Mouse (Mus musculus) lung, embryonic 16.5 days (tissue): ENCODE measurements around the gene Cpne5. TPM values are rescaled to one million over a fixed set of nuclear protein-coding genes. Genes with fewer than 3 reads are reported as not detected.
"Not testable (repeated sequence)": the region's sequence is repeated elsewhere in the genome, so short reads cannot be mapped to it uniquely, and the experiment has no call there.

Experiments
- ATAC-seq: fragments of 200-750 bp; cut with Nextera tagmentation; 2 replicates; pipeline ENCODE4 v1.8.0; 2017; ENCODE audit warnings: low read depth, mild to moderate bottlenecking, moderate library complexity
- H3K27ac ChIP-seq: fragments of 300-500 bp; sonication (generic); 2 replicates; pipeline ENCODE4 v1.5.1; 2014; ENCODE audit warnings: mild to moderate bottlenecking, control low read depth, low read length
- H3K27me3 ChIP-seq: fragments of 300-500 bp; sonication (generic); 2 replicates; pipeline ENCODE4 v1.6.1; 2014; ENCODE audit warnings: low read depth, low read length, mixed read lengths; ENCODE audit not compliant: control insufficient read depth, insufficient read depth
- H3K36me3 ChIP-seq: fragments of 300-500 bp; sonication (generic); 2 replicates; pipeline ENCODE4 v1.6.1; 2014; ENCODE audit warnings: low read length; ENCODE audit not compliant: control insufficient read depth, insufficient read depth
- H3K4me1 ChIP-seq: fragments of 300-500 bp; sonication (generic); replicated peaks from 2 replicates; pipeline ENCODE4 v1.6.1; 2014; ENCODE audit warnings: low read length, mixed read lengths; ENCODE audit not compliant: control insufficient read depth, insufficient read depth
- H3K4me2 ChIP-seq: fragments of 300-500 bp; sonication (generic); 2 replicates; pipeline ENCODE4 v1.6.1; 2014; ENCODE audit warnings: low read depth, low read length, control low read depth
- H3K4me3 ChIP-seq: fragments of 300-500 bp; sonication (generic); 2 replicates; pipeline ENCODE4 v1.5.1; 2014; ENCODE audit warnings: mild to moderate bottlenecking, low read length, control low read depth
- H3K9ac ChIP-seq: fragments of 300-500 bp; sonication (generic); 2 replicates; pipeline ENCODE4 v1.6.1; 2014; ENCODE audit warnings: low read length, control low read depth
- H3K9me3 ChIP-seq: fragments of 300-500 bp; sonication (generic); 2 replicates; pipeline ENCODE4 v1.6.1; 2016; ENCODE audit warnings: low read length; ENCODE audit not compliant: control insufficient read depth
- WGBS: fragments of 180-500 bp; shearing (Covaris S2); extraction: QIAGEN DNeasy Blood & Tissue Kit; methylation state at CpG from one replicate; pipeline ENCODE4 v1.1.7; 2014; 5-methylcytosine and 5-hydroxymethylcytosine counted together
- polyA plus RNA-seq: library from polyadenylated mRNA; unstranded; fragments of >200 nt; fragmentation: Nextera tagmentation; extraction: Ambion mirVana; gene quantifications from 2 replicates; pipeline ENCODE4 v1.2.1, GENCODE M21; 2015

The Cpne5 gene
- polyA plus RNA-seq, 1 experiment from 2014 or later: 5.0 TPM

DNA sequence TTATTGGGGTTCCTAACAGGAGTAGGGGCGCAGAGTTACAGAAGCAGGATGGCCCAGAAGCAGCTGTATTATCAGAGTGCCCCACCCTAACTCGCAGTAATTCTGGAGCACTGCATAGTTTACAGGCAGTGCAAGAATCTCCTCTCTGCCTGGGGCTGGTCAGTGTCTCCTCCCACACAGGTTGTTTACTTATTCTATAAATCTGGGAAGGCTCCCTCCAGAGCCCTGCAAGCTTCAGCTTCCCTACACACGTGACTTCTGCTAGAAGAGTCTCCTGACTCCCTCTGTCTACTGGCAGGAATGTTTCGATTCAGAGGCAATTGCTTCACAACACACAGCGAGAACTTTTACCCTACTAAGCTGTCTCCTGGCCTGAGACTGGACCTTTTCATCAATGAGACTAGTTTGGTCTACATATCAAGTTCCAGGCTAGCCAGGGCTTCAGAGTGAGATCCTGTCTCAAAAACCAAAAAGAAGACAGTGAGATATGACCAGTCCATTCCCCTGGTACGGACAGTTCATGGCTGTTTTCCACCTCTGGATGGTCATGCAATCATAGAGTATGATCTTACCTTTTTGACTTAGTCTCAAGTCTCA lies 114.3 kb downstream of the Cpne5 start:
- H3K4me2 ChIP-seq: no peak overlapping the region
- peaks cover 12% of the 10 kb centered on the region; the same call in 1 of the 2 replicates for H3K4me1 ChIP-seq
- H3K27me3 ChIP-seq: no peaks in the 10 kb centered on the region
- no peaks in the 10 kb centered on the region for H3K9me3 ChIP-seq
- H3K36me3 ChIP-seq: no peaks in the 10 kb centered on the region
- H3K9ac ChIP-seq: no peak overlapping the region
- peak; percentile 91 for ATAC-seq
- H3K27ac ChIP-seq: peak overlapping the region; percentile 23; the same call in 1 of the 2 replicates
- H3K4me3 ChIP-seq: no peak overlapping the region
- 34% methylated on average over 6 of the region's 6 CpGs for WGBS

- Histone ChIP-seq H3K27me3 (no peaks in the 10 kb centered on the region), H3K4me3 (no peak overlapping the region), H3K4me1 (peaks cover 12% of the 10 kb centered on the region; the same call in 1 of the 2 replicates), H3K9me3 (no peaks in the 10 kb centered on the region), H3K27ac (no peak overlapping the region), H3K9ac (no peak overlapping the region), H3K4me2 (no peak overlapping the region), H3K36me3 (no peaks in the 10 kb centered on the region)
- ATAC-seq: no peak
- WGBS: 33% methylated on average over 6 of the region's 6 CpGs
Measured at GRCm38 (mm10) chr17:29122817-29123216, 115.2 kb downstream of the Cpne5 start.

DNA sequence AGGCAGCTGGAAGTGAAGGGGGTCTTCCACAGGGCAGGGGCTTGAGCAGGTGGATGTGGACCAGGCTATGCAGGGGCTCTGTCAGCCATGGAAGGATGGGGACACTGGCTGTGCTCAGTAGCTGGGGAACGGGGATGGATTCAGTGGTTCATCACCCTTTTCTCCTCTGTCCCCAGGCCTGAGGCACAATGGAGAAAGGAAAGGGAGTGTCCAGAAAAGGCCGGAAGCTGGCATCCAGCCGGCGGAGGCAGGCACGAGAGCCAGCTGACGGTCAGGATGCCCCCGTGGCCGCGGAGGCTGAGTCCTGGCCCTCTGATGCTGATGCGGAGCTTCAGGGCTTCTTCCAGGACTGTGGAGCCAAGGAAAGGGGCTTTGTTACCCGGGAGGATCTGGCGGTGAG lies 117.3 kb downstream of the Cpne5 start:
- H3K9me3 ChIP-seq: no peaks in the 10 kb centered on the region
- H3K4me1 ChIP-seq: peaks cover 12% of the 10 kb centered on the region; the same call in 1 of the 2 replicates
- H3K27me3 ChIP-seq: no peaks in the 10 kb centered on the region
- H3K36me3 ChIP-seq: no peaks in the 10 kb centered on the region
- no peak overlapping the region for H3K4me2 ChIP-seq
- 0 out of 2 replicates have a peak, but pooled peaks have one; percentile 11 for ATAC-seq
- 45% methylated on average over 12 of the region's 12 CpGs for WGBS
- no peak overlapping the region for H3K9ac ChIP-seq
- no peak overlapping the region for H3K4me3 ChIP-seq
- H3K27ac ChIP-seq: no peak overlapping the region

- Histone ChIP-seq H3K36me3 (no peaks in the 10 kb centered on the region), H3K4me2 (no peak overlapping the region), H3K4me3 (no peak overlapping the region), H3K27ac (no peak overlapping the region), H3K4me1 (peaks cover 4% of the 10 kb centered on the region; the same call in 1 of the 2 replicates), H3K9ac (no peak overlapping the region), H3K27me3 (no peaks in the 10 kb centered on the region), H3K9me3 (no peaks in the 10 kb centered on the region)
- WGBS: 41% methylated on average over 5 of the region's 5 CpGs
- no peak for ATAC-seq
Measured at GRCm38 (mm10) chr17:29118057-29118456, 119.9 kb downstream of the Cpne5 start.

GRCm38 (mm10) chr17:29117006-29117648 lies 120.8 kb downstream of the Cpne5 start:
- 50% methylated on average over 8 of the region's 8 CpGs for WGBS
- Histone ChIP-seq H3K4me2 (no peak overlapping the region), H3K4me1 (no peaks in the 10 kb centered on the region), H3K9ac (no peak overlapping the region), H3K4me3 (no peak overlapping the region), H3K27me3 (no peaks in the 10 kb centered on the region), H3K9me3 (no peaks in the 10 kb centered on the region), H3K27ac (no peak overlapping the region), H3K36me3 (no peaks in the 10 kb centered on the region)
- no peak for ATAC-seq

DNA sequence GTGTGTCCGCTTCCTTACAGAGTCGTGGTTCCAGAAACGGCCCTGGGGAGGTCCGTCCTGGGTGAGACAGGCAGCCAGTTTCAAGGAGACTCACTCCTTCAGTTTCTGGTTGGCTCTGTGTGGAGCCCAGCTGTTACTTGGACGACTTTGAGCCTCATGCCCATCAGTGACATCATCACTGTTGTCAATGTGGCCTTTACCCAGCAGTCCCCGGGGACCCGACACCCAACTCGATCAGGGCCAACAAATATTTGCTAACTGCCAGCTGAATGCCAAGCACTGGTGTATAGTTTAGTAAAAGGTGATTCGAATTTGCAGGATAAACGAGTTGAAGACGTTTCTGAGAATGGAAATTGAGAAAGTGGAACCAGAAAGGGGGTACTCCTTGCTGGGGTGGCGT lies 121.9 kb downstream of the Cpne5 start:
- Histone ChIP-seq H3K4me3 (no peak overlapping the region), H3K27me3 (no peaks in the 10 kb centered on the region), H3K27ac (no peak overlapping the region), H3K9me3 (no peaks in the 10 kb centered on the region), H3K36me3 (no peaks in the 10 kb centered on the region), H3K9ac (no peak overlapping the region), H3K4me2 (no peak overlapping the region), H3K4me1 (no peaks in the 10 kb centered on the region)
- no peak for ATAC-seq
- 59% methylated on average over 12 of the region's 12 CpGs for WGBS

DNA sequence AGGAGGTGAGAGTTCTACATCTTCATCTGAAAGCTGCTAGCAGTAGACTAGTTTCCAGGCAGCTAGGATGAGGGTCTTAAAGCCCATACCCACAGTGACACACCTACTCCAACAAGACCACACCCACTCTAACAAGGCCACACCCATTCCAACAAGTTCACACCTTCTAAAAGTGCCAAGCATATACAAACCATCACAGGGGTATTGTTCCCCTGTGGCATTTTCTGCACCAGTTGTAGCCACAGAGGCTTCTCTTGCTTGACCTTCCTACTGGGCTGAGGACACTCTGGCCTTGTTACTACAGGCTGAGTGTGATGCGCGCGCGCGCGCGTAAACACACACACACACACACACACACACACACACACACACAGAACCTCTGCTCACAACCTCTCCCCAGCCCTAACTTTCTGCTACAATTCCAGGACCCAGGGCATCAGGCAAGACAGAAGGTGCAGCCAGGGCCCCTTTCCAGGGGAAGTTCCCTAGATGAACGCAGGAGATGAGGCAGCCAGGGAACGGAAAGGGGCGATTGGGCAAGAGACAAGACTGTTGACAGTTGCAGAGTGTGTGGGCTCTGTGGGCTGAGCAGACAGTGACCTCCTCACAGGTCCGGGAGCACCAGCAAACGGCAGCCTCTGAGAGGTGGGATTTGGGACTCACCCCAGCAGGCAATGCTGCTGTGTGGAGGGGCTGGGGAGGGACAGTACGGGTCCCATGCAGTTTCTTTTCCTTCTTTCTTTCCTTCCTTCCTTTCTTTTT lies 124.2 kb downstream of the Cpne5 start, which contains the start of gene Rab44:
Rab44 (plus strand) TSS at position 555 of the 762 bp plus-strand sequence.
- no peak for ATAC-seq
- Histone ChIP-seq H3K27me3 (no peaks in the 10 kb centered on the region), H3K9ac (no peak within 1 kb of the TSS), H3K4me2 (no peak within 1 kb of the TSS), H3K4me1 (no peaks in the 10 kb centered on the region), H3K9me3 (no peaks in the 10 kb centered on the region), H3K27ac (no peak within 1 kb of the TSS), H3K4me3 (no peak within 1 kb of the TSS), H3K36me3 (no peaks in the 10 kb centered on the region)
- 74% methylated on average over 13 of the region's 13 CpGs for WGBS

- no peaks in the 10 kb centered on the region for H3K9me3 ChIP-seq
- ATAC-seq: no peak
- H3K36me3 ChIP-seq: no peaks in the 10 kb centered on the region
- WGBS: 74% methylated on average over 5 of the region's 5 CpGs
- no peak overlapping the region for H3K9ac ChIP-seq
- no peak overlapping the region for H3K27ac ChIP-seq
- H3K4me2 ChIP-seq: no peak overlapping the region
- H3K27me3 ChIP-seq: no peaks in the 10 kb centered on the region
- no peaks in the 10 kb centered on the region for H3K4me1 ChIP-seq
- no peak overlapping the region for H3K4me3 ChIP-seq
Measured at GRCm38 (mm10) chr17:29111332-29111731, 126.6 kb downstream of the Cpne5 start.

DNA sequence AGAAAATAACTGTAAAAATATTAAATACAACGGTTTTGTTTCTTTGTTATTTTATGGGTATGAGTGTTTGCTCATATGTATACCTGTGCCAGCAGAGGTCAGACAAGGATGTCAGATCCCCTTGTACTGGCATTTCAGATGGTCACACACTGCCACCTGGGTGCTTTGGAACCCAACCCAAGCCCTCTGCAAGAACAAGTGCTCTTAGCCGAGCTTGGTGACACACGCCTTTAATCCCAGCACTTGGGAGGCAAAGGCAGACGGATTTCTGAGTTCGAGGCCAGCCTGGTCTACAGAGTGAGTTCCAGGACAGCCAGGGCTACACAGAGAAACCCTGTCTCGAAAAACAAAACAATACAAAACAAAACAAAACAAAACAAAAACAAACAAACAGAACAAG lies 127.6 kb downstream of the Cpne5 start:
- not testable (repeated sequence) for H3K4me2 ChIP-seq, H3K36me3 ChIP-seq, H3K9ac ChIP-seq, H3K27me3 ChIP-seq, H3K9me3 ChIP-seq, H3K4me3 ChIP-seq, H3K27ac ChIP-seq, H3K4me1 ChIP-seq, ATAC-seq
- 74% methylated on average over 6 of the region's 6 CpGs for WGBS
